Mouse (Mus musculus) Muller cell, postnatal 12 days (primary cell): ENCODE measurements at regions not wholly inside any gene's neighbourhood (a gene's known extent, or its start where the extent isn't known, plus 50 kb on each side); places are given as distances from the start of the nearest gene placed in this dataset.
A peak's percentile ranks its signal among the peaks of the same experiment; 100 is the strongest.

Experiments used
- DNase-seq: peaks from one replicate; pipeline ENCODE4 v3.0.0-alpha.2; 2015; ENCODE audit errors: inconsistent ontology term

GRCm38 (mm10) chr5:119214937-119215336 lies 455.5 kb upstream of the Tbx3 start:
- DNase-seq = no peak

GRCm38 (mm10) chr5:119215364-119215763 lies 455.1 kb upstream of the Tbx3 start:
- peak; percentile 17 for DNase-seq

- DNase-seq = no peak
These were observed 454.3 kb upstream of the Tbx3 start for GRCm38 (mm10) chr5:119216146-119216545.

- no peak for DNase-seq
These were observed 453.4 kb upstream of the Tbx3 start for GRCm38 (mm10) chr5:119217077-119217476.

- no peak for DNase-seq
These were observed 441.8 kb upstream of the Tbx3 start for GRCm38 (mm10) chr5:119228691-119229090.

GRCm38 (mm10) chr5:119232941-119233340 lies 437.5 kb upstream of the Tbx3 start:
- DNase-seq = peak; percentile 37

GRCm38 (mm10) chr5:119235884-119236283 lies 434.6 kb upstream of the Tbx3 start:
- DNase-seq = no peak

- no peak for DNase-seq
These were observed 423.6 kb upstream of the Tbx3 start for GRCm38 (mm10) chr5:119246824-119247223.

- DNase-seq = no peak
These were observed 421.8 kb upstream of the Tbx3 start for GRCm38 (mm10) chr5:119248626-119249025.

GRCm38 (mm10) chr5:119249124-119249718 lies 421.2 kb upstream of the Tbx3 start:
- no peak for DNase-seq

- DNase-seq = no peak
These were observed 419.0 kb upstream of the Tbx3 start for GRCm38 (mm10) chr5:119251311-119252047.

- DNase-seq = peak; percentile 81
These were observed 412.9 kb upstream of the Tbx3 start for GRCm38 (mm10) chr5:119257374-119258120.

- DNase-seq = no peak
These were observed 411.6 kb upstream of the Tbx3 start for GRCm38 (mm10) chr5:119258831-119259230.

GRCm38 (mm10) chr5:119265149-119265890 lies 405.1 kb upstream of the Tbx3 start:
- DNase-seq = peak; percentile 86

- no peak for DNase-seq
These were observed 399.1 kb upstream of the Tbx3 start for GRCm38 (mm10) chr5:119271234-119271852.

- no peak for DNase-seq
These were observed 397.3 kb upstream of the Tbx3 start for GRCm38 (mm10) chr5:119273203-119273602.

GRCm38 (mm10) chr5:119273615-119274014 lies 396.9 kb upstream of the Tbx3 start:
- DNase-seq = no peak

- DNase-seq = no peak
These were observed 395.5 kb upstream of the Tbx3 start for GRCm38 (mm10) chr5:119274817-119275494.

- no peak for DNase-seq
These were observed 390.3 kb upstream of the Tbx3 start for GRCm38 (mm10) chr5:119280146-119280545.

- DNase-seq = no peak
These were observed 380.7 kb upstream of the Tbx3 start for GRCm38 (mm10) chr5:119289808-119290207.

GRCm38 (mm10) chr5:119292323-119292722 lies 378.1 kb upstream of the Tbx3 start:
- DNase-seq = no peak
